Mouse (Mus musculus): ENCODE data around the gene Kcnab1. TPM values are rescaled to one million over a fixed set of nuclear protein-coding genes. Genes with fewer than 3 reads are reported as not detected.
A peak's percentile ranks its signal among the peaks of the same experiment; 100 is the strongest.

Gene Kcnab1
- polyA plus RNA-seq, 1 experiment from 2014 or later, result 3.1 TPM

- no peak overlapping the region for H3K27ac ChIP-seq (ENCODE audit: low read depth)
- H3K9me3 ChIP-seq (ENCODE audit: low read depth, low read length), result no peaks in the 10 kb centered on the region
- TF ChIP-seq CTCF (IDR thresholded peaks at IDR 0.05; ENCODE audit: low read depth), result peak; percentile 68
- WGBS, result 35% methylated on average over 10 of the region's 10 CpGs
- no peaks in the 10 kb centered on the region for H3K36me3 ChIP-seq (ENCODE audit: insufficient read depth)
- H3K27me3 ChIP-seq (ENCODE audit: insufficient read depth, low read length), result no peaks in the 10 kb centered on the region
- no peaks in the 10 kb centered on the region; the same call in 1 of the 2 replicates for H3K4me1 ChIP-seq (ENCODE audit: insufficient read depth)
- no peak overlapping the region for H3K4me2 ChIP-seq
- ATAC-seq (ENCODE audit: insufficient read depth) (no peak), DNase-seq (peak; percentile 80)
- no peak overlapping the region for H3K9ac ChIP-seq
- no peak overlapping the region for H3K4me3 ChIP-seq (ENCODE audit: low read depth, low read length)
These were observed 208.8 kb downstream of the Kcnab1 start for GRCm38 (mm10) chr3:65317876-65318537.

DNA sequence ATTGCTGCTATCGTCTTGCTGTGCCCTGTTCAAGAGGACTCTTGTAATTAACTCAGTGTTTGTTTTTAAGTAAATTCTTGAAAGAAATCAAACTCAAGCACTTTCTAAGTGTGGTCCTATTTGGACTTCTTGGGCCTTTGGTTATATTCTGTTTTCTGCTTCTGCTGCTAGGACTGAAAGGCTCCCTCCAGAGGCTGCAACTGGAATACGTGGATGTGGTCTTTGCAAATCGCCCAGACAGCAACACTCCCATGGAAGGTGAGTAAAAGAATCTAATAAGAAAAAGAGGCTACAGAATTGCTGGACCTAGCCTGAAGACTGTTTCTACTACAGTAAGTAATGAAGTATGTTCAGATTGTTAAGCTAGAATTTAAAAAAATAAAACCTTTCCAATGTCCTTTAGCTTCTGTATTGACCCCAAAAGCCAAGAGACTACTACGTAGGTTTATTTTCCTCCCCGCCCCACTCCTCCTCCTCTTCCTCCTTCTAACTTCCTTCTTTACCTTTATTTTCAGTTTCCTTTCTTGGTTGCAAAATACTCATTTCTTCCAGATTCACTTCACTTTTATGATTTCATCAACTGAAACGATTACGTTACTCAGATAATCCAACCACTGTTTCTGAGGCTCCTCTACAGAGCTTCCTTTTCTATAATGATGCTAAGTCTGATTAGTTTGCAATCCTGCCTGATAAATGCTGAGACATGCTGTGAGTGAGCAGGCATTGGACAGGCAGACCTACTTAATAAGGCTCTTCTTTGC, 210.2 kb downstream of the Kcnab1 start:
- DNase-seq (peak; percentile 48), ATAC-seq (ENCODE audit: insufficient read depth) (no peak)
- Histone ChIP-seq H3K36me3 (ENCODE audit: insufficient read depth) (no peaks in the 10 kb centered on the region), H3K9me3 (ENCODE audit: low read depth, low read length) (no peaks in the 10 kb centered on the region), H3K4me3 (ENCODE audit: low read depth, low read length) (no peak overlapping the region), H3K4me1 (ENCODE audit: insufficient read depth) (no peaks in the 10 kb centered on the region; the same call in 1 of the 2 replicates), H3K4me2 (no peak overlapping the region), H3K9ac (no peak overlapping the region), H3K27ac (ENCODE audit: low read depth) (no peak overlapping the region), H3K27me3 (ENCODE audit: insufficient read depth, low read length) (no peaks in the 10 kb centered on the region)
- WGBS, result 70% methylated on average over 7 of the region's 7 CpGs
- TF ChIP-seq CTCF (IDR thresholded peaks at IDR 0.05; ENCODE audit: low read depth), result peak; percentile 51

DNA sequence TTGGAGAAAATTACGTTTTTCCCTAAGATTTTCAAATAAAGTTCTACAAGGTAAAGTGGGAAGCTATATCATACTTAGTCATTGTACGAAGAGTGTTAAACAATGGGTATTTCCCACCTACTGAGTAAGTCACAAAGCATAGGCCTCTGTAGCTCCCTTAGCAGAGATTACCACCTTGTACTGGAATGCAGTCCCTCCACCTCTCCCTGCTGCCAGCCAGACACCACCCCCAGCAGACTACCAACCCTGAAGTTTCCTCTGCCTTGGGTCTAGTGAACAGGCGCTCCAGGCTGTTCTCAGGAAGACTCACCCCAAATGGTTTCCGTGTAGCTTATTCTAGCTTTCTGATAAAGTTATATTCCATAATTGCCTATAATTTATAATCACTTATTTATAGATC, 211.8 kb downstream of the Kcnab1 start:
- Histone ChIP-seq H3K36me3 (ENCODE audit: insufficient read depth) (no peaks in the 10 kb centered on the region), H3K27ac (ENCODE audit: low read depth) (no peak overlapping the region), H3K4me1 (ENCODE audit: insufficient read depth) (peaks cover under 1% of the 10 kb centered on the region; the same call in 1 of the 2 replicates), H3K9me3 (ENCODE audit: low read depth, low read length) (no peaks in the 10 kb centered on the region), H3K9ac (no peak overlapping the region), H3K4me3 (ENCODE audit: low read depth, low read length) (no peak overlapping the region), H3K4me2 (no peak overlapping the region), H3K27me3 (ENCODE audit: insufficient read depth, low read length) (no peaks in the 10 kb centered on the region)
- WGBS, result 72% methylated on average over 4 of the region's 4 CpGs
- no peak for TF ChIP-seq CTCF (IDR thresholded peaks at IDR 0.05; ENCODE audit: low read depth)
- ATAC-seq (ENCODE audit: insufficient read depth) (peak; percentile 77; the same call in 1 of the 2 replicates), DNase-seq (peak; percentile 20)

DNA sequence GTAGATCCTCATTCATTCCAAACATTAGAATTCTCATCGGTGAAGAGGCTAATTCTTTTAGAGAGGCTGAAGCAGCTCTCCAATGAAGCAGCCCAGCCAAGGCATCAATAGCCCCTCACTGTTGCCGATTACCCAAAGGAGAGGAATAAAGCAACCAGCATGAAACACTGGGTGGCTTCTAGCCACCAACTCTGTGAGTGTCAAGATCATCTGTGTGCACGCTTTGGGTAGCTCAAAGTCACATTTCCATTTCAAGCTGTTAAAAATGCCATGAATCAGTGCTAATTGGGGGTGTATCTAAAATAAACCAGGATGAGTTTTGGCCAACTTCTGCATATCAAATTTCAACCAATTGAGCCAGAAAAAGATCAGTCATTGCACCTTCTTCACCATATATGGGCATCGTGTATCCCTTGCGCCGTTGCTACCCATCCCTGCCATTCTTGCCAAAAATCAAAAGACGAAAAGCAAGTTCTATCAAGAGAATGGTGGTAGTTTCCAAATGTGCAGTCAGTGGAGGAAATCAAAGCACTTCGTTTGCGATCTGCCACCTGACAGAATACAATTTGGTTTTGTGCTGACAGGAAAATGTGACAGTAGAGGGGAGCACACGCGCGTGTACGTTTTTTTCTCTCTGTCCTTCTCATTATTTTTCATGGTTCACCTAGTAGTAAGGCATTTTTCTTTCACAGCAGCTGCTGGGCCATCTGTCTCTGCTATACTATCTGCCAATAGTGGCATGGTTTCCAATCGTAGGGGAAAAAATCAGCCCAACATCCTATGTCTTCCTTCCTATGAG, 213.0 kb downstream of the Kcnab1 start:
- H3K36me3 ChIP-seq (ENCODE audit: insufficient read depth), result no peaks in the 10 kb centered on the region
- no peak overlapping the region for H3K4me3 ChIP-seq (ENCODE audit: low read depth, low read length)
- H3K27ac ChIP-seq (ENCODE audit: low read depth), result no peak overlapping the region
- H3K4me2 ChIP-seq, result no peak overlapping the region
- DNase-seq, result no peak
- no peak for TF ChIP-seq CTCF (IDR thresholded peaks at IDR 0.05; ENCODE audit: low read depth)
- no peaks in the 10 kb centered on the region for H3K27me3 ChIP-seq (ENCODE audit: insufficient read depth, low read length)
- H3K4me1 ChIP-seq (ENCODE audit: insufficient read depth), result peaks cover 5% of the 10 kb centered on the region; the same call in 1 of the 2 replicates
- 84% methylated on average over 14 of the region's 14 CpGs for WGBS
- H3K9me3 ChIP-seq (ENCODE audit: low read depth, low read length), result no peaks in the 10 kb centered on the region
- no peak for ATAC-seq (ENCODE audit: insufficient read depth)
- no peak overlapping the region for H3K9ac ChIP-seq

GRCm38 (mm10) chr3:65325254-65325653, 216.1 kb downstream of the Kcnab1 start:
- peak; percentile 76; the same call in 1 of the 2 replicates for ATAC-seq (ENCODE audit: insufficient read depth)
- Histone ChIP-seq H3K4me1 (ENCODE audit: insufficient read depth) (peaks cover 5% of the 10 kb centered on the region; the same call in 1 of the 2 replicates), H3K9me3 (ENCODE audit: low read depth, low read length) (no peaks in the 10 kb centered on the region), H3K4me3 (ENCODE audit: low read depth, low read length) (no peak overlapping the region), H3K36me3 (ENCODE audit: insufficient read depth) (no peaks in the 10 kb centered on the region), H3K9ac (no peak overlapping the region), H3K27ac (ENCODE audit: low read depth) (no peak overlapping the region; the same call in 1 of the 2 replicates), H3K27me3 (ENCODE audit: insufficient read depth, low read length) (no peaks in the 10 kb centered on the region), H3K4me2 (no peak overlapping the region)
- no peak for TF ChIP-seq CTCF (IDR thresholded peaks at IDR 0.05; ENCODE audit: low read depth)
- WGBS, result 44% methylated on average over 3 of the region's 3 CpGs
- DNase-seq, result peak; percentile 28

GRCm38 (mm10) chr3:65328814-65329213, 219.6 kb downstream of the Kcnab1 start:
- no peaks in the 10 kb centered on the region for H3K36me3 ChIP-seq (ENCODE audit: insufficient read depth)
- no peak overlapping the region for H3K4me2 ChIP-seq
- no peaks in the 10 kb centered on the region for H3K9me3 ChIP-seq (ENCODE audit: low read depth, low read length)
- no peak for DNase-seq
- no peak overlapping the region for H3K4me3 ChIP-seq (ENCODE audit: low read depth, low read length)
- ATAC-seq (ENCODE audit: insufficient read depth), result no peak
- WGBS, result 65% methylated on average over 4 of the region's 4 CpGs
- H3K4me1 ChIP-seq (ENCODE audit: insufficient read depth), result 0 out of 2 replicates have a peak, but pooled peaks cover 5% of the 10 kb centered on the region
- no peak overlapping the region for H3K27ac ChIP-seq (ENCODE audit: low read depth)
- no peak overlapping the region for H3K9ac ChIP-seq
- no peaks in the 10 kb centered on the region for H3K27me3 ChIP-seq (ENCODE audit: insufficient read depth, low read length)
- no peak for TF ChIP-seq CTCF (IDR thresholded peaks at IDR 0.05; ENCODE audit: low read depth)
